Mouse (Mus musculus) kidney, postnatal 36 days (tissue): Measurements from ENCODE around the gene Ckap2l.

Experiments used
- DNase-seq, 2 experiments: peaks; one replicate each; pipeline ENCODE4 v3.0.0; 2021 to 2022; ENCODE audit warnings: mixed read lengths in 2 of 2

The Ckap2l gene

GRCm38 (mm10) chr2:129296671-129297588, at the start of gene Ckap2l:
Gene Ckap2l (minus strand): TSS chr2:129297212.
- peak; percentile 97 to 98 for DNase-seq

GRCm38 (mm10) chr2:129338138-129338621, 41.2 kb upstream of the Ckap2l start:
- no peak for DNase-seq

DNA sequence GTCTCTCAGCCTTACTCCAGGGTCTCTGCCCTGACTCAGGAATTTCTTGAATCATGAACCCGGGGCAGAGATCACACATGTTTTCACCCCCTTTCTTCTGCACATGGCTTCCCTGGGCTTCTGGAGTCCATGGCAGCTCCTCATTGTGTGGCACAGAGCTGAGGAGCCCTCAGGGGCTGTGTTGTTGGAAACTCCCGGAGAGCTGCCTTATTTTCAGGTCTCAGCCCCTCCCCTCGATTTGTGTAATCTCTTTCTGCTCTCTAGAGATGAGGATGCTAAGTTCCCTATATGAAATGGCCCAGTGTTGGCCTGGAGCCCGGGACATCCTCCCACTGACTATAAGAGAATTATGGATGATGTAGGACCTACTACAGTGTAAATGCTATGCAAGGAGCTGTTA, 36.5 kb upstream of the Ckap2l start:
- no peak for DNase-seq

GRCm38 (mm10) chr2:129330540-129330939, 33.5 kb upstream of the Ckap2l start:
- DNase-seq = no peak

GRCm38 (mm10) chr2:129330024-129330423, 33.0 kb upstream of the Ckap2l start:
- no peak for DNase-seq

DNA sequence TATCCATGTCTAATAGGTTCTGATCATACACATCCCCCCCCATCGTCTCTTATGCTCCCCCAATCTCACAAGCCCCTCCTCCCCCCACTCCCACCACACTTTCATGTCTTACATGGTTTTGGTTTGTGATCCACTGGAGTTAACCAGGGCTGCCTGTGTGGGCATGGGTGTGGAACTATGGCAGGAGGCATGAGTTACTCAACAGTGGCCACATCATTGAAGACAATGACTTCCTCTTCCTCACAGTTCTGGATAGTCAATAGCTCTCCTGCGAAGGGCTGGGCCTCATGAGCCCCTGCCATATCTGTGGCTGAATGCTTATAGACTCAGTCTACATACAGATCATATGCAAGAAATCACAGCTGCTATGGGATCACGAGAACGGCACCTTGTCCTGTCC, 31.2 kb upstream of the Ckap2l start:
- DNase-seq = no peak

DNA sequence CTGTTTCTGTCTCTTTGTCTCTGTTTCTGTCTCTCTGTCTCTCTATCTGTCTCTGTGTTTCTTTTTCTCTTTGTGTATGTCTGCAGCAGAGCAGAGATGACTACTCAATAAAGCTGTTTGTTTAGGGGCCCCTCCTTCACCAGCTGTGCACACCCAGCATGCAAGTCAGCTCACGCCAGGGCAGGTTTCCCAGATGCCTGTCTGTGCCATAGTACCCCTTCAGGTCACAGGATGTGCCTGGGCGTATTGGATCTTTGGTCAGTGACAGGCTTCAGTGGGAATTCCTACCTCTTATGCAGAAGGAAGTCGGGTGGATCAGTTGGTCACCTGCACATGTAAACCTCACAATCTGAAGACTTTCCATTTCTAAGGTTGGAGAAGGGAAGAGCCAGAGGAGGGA, 27.2 kb upstream of the Ckap2l start:
- no peak for DNase-seq

GRCm38 (mm10) chr2:129322117-129322635, 25.2 kb upstream of the Ckap2l start:
- no peak for DNase-seq

GRCm38 (mm10) chr2:129320033-129320605, 23.1 kb upstream of the Ckap2l start:
- no peak for DNase-seq

DNA sequence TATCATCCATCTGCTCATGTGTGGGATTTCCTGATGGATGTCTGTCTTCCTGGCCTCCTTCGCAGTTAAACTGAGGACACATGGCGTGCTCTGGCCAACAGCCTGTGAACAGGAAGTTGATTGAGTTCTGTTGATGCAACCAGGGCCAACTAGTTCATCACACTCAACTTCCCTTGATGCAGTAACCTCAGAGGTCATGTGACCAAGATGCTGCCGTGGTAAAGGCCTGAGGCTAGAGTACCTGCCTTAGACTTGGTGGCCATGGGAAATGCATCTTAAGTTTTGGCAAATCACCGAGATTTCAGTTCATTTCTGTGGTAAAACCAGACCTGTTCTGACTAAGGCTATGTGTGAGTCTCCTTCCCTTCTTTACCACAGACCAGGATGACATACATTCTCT, 18.8 kb upstream of the Ckap2l start:
- DNase-seq = no peak

- no peak for DNase-seq
These were observed 17.9 kb upstream of the Ckap2l start for GRCm38 (mm10) chr2:129314880-129315279.

GRCm38 (mm10) chr2:129313934-129314333, 16.9 kb upstream of the Ckap2l start:
- DNase-seq = no peak

- DNase-seq = no peak
These were observed 12.8 kb upstream of the Ckap2l start, which contains the start of gene Il1a for GRCm38 (mm10) chr2:129309836-129310235. Gene Il1a (minus strand): TSS chr2:129309972.

- DNase-seq = no peak
These were observed 9.0 kb upstream of the Ckap2l start for GRCm38 (mm10) chr2:129306020-129306419.

- DNase-seq = no peak
These were observed 574 bp upstream of the Ckap2l start for GRCm38 (mm10) chr2:129297589-129297982.

GRCm38 (mm10) chr2:129296086-129296485, 926 bp downstream of the Ckap2l start:
- no peak for DNase-seq

DNA sequence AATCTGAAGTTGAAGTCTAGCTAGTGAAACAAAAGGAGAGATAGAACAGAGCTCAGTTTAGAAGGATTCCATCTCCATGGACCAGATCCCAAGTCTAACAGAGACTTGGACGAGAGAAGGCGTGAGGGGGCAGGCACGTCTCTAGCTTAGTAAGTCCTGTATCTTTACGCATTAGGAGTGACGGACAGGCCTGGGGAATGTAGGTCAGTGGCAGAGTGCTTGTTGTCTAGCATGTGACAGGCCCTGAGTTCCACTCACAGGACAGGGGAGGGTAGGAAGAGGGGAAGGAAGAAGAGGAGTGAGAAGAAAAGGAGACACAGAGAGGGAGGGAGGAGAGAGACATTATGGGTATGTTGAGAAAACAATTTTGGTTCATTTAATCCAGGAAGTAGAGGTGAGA, 1.9 kb downstream of the Ckap2l start:
- no peak for DNase-seq

GRCm38 (mm10) chr2:129273823-129274222, 23.2 kb downstream of the Ckap2l start:
- DNase-seq = no peak

DNA sequence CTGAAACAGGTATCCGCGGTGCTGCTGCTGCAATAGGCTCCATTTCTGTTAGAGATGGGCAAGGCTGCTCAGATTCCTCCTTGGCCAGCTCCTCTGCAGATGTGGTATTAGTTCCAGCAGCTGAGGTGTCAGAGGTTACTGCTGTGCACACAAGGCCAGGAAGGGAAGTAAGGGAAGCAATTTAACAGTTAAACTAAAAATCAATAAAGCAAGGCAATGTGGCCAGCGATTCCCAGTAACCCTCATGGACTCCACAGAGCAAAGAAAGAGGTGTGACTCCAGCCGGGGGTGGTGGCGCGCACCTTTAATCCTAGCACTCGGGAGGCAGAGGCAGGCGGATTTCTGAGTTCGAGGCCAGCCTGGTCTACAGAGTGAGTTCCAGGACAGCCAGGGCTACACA, 26.4 kb downstream of the Ckap2l start:
- no peak for DNase-seq

GRCm38 (mm10) chr2:129269986-129270385, 27.0 kb downstream of the Ckap2l start:
- no peak for DNase-seq

- no peak for DNase-seq
These were observed 27.8 kb downstream of the Ckap2l start for GRCm38 (mm10) chr2:129269161-129269643.

DNA sequence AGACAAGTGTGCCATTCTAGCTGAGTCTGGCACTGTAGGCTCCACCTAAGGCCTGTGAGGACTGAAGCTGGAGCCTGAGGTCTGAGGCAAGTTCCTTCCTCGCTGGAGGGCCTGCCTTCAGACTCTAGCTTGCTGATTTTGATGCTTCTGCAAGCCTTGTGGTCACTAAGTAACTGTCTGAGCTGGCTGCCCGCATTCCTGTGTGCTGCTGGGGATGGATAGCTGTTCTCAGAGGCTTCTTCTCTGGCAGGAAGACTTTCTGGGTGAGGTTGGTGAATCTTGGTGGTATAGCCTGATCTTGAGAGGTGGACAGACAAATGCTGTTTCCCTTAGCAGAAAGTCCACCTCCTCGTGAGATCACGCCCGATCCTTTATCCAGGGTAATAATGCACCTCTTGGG, 29.3 kb downstream of the Ckap2l start:
- no peak for DNase-seq

- DNase-seq = no peak
These were observed 31.7 kb downstream of the Ckap2l start for GRCm38 (mm10) chr2:129265316-129265715.

- no peak for DNase-seq
These were observed 33.9 kb downstream of the Ckap2l start for GRCm38 (mm10) chr2:129263073-129263472.
